Mouse (Mus musculus) gastrocnemius, postnatal 10 days (tissue): ENCODE data around the gene Cnksr3. TPM values are rescaled to one million over a fixed set of nuclear protein-coding genes. Genes with fewer than 3 reads are reported as not detected.

Experiments used
- DNase-seq: peaks from one replicate; pipeline ENCODE4 v3.0.0; 2021; ENCODE audit warnings: mixed read lengths
- long read RNA-seq, 2 experiments: library from polyadenylated mRNA; stranded (forward); transcript quantifications; one replicate each; pipeline ENCODE4 v2.0.0; 2021
- total RNA-seq, 2 experiments: library from RNA; stranded (reverse); gene quantifications; 2 replicates each; pipeline ENCODE4 v1.2.3; 2021

The Cnksr3 gene
- 1 to 10 TPM; 7.2 to 8.8 TPM for total RNA-seq
- long read RNA-seq, experiment 1, transcript Cnksr3-201 (13 exons, 3,447 nt): major isoform, 15 of 20 reads
- long read RNA-seq, experiment 1, partial matches to known transcripts: 3 of 20 reads
- long read RNA-seq, experiment 1, other reads (novel, unspliced or antisense): 2 of 20 reads
- long read RNA-seq, experiment 2, transcript Cnksr3-201 (13 exons, 3,447 nt): major isoform, 6 of 13 reads
- long read RNA-seq, experiment 2, partial matches to known transcripts: 4 of 13 reads
- long read RNA-seq, experiment 2, other reads (novel, unspliced or antisense): 3 of 13 reads

DNA sequence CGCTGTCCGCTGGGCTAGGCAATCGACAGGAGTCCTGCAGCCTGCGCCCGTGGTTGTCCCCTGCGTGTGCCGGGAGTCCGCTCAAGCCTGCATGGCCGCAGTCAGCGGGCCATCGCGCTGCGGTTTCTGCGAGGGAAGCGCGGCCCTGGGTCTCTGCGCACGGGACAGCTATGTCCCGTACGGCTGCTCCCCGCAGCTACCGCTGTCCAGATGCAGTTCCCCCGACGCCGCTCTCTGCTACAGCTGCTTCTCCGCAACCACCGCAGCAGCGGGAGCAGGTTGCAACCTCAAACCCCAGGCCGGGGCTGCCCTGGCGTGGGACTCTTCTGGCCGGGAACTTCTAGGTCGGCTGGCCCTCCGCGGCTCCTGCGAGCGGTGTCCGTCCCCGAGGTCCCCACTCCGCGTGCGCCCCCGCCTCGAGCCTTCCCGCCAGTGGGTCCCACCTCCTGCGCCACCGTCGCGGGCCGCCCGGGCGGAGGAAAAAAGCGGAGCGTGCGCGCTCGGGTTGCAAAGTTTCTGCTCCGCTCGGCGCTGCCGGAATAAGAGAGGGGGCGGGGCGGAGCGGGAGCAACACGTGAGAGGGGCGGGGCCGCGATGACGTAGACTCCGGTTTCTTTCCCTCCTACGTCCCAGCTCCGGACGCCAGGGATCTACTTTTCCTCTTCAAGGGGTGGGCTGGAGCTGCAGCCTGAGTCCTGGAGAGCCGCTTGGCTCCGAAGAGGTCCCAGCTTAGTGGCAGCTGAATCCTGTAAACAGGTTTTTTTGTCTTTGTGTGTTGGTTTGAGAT is at the start of gene Cnksr3:
Cnksr3 (minus strand) TSS at position 542 of the 787 bp plus-strand sequence.
- DNase-seq: peak; percentile 99

DNA sequence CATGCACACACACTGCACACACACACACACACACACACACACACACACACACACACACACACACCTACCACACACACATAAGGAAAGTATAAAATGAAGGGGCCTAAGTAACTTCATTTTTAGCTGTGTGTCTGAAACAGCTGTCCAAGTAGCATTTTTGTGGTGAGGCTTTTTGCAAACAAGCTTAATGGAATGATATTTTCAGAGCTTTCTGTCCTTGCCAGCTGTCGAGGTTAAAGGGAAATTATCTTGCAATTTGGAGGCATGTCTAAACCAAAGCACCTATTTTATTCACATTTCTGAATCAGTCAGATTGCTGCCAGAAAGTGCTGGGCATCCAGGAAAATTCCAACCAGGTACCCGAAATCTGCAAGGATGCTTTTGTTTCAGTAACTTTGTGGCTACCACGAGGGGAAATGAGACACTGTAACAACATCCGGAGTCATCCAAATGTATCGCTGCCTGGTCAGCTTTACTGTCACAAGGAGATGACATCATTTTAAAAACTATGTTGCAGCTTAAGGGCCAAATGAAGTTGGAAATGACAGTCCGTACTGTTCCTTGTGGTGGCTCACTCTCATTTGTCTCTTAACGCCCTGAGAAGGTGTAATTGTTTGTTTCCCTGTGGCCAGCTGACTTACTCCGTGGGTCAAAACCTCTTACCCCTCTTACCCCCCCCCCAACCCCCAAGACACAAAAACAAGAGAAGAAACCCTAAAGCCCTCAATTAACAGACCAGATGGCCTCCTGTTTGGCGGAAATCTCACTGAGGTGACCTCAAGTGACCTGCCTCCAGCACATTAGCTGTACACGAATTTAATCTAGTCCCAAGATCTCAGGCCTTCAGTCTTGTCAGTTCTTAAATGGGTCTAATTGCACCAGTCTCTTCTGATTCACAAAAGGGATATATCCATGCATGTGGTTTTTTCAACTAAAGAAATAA is 48.4 kb upstream of the Cnksr3 start:
- DNase-seq: no peak

- no peak for DNase-seq
These were observed 46.6 kb upstream of the Cnksr3 start for GRCm38 (mm10) chr10:7258607-7259006.

- no peak for DNase-seq
These were observed 38.4 kb upstream of the Cnksr3 start for GRCm38 (mm10) chr10:7250455-7250854.

DNA sequence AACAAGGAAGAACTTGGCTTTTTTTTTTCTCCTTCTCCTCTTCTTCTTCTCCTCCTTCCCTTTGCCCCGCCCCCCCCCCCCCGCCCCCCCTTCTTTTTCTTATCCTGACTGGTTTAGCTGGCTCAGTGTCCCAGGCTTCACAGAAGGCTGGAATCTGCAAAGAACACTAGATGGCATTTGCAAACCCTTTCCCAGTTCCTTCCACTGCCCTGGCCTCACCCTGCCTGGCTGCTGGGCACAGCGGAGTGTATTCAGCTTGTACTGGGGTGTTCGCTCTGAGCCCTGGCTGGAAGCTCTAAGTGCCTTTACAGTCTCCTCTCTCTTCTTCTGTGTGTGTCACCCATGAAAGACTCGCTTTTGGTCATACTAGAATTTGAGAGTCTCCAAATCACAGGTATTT is 22.6 kb upstream of the Cnksr3 start:
- DNase-seq: no peak

DNA sequence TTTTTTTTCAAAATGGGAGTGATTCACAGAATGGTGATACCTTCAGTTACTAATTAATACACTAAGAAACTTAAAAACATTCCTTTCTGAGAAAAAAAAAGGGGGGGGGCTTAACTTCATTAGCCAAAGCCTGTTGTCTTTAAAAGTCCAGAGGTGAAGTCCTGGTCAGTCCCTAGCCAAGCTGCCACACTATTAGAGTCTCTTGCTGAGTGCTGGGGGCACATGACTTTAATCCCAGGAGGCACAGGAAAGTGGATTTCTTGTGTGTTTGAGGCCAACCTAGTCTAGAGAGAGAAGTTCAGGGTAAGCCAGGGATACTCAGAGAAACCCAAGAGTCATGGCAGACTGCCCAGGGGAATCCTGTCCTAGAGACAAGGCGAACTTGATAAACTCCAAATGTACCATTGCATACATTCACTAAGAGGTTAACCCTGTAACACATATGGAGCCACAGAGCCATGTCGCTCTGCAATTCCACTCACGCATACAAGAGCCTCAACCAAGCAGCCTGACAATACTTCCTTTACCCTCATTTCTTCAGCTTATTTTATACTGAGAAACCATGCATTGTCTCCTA is 5.6 kb upstream of the Cnksr3 start:
- DNase-seq: no peak

GRCm38 (mm10) chr10:7214718-7215117 is 2.7 kb upstream of the Cnksr3 start:
- no peak for DNase-seq

- DNase-seq: no peak
These were observed 1.1 kb upstream of the Cnksr3 start for GRCm38 (mm10) chr10:7213066-7213630.

DNA sequence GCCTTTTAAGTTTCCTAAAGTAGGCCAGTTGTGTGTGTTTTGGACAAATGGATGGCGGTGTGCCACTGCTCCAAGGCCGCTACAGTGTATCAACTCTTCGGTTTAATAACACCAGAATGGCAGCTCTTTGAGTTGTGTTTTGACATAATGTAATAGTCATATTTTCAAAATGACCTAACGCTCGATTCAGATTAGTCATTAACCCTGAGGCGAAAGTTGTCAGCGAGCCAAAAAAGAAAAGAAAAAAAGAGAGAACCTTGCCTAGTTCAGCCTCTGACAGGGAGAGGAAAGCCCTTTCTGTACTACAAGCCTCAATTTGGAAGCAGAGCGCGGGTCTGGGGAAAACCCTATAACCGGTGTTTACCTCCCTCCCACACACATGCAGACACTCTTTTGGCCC is 500 bp upstream of the Cnksr3 start:
- peak; percentile 13 for DNase-seq

DNA sequence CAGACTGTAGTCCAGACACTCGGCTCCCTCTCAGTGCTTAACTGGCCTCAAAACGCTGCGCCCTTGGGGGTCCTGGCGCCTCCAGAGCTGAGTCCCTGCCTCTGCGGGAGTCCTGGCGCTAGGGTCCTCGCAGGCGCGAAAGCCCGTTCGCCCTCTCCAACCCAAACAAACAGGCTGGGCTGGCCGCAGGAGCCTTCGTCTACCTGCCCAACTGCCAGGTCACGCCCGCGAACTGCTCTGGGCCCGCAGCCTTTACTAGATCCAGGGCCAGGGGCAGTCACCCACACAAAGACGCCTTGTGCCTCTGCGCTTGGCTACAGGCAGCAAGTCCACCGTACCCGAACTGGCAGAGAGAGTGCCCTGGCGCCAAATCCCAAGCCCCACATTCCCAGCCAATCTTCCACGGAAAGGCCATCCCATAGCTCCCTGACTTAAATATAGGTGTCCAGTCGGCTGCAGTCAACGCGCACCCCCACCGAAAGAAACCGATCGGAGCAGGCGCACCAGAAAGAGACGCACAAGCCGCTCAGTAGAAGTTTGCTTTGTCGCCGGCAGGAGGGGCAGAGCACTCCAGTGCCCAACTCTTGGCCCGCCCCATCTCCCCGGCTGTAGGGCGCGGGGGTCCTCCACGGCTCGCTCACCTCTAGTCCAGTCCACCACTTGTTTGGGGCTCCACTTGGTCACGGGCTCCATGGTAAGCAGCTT is 894 bp downstream of the Cnksr3 start:
- peak; percentile 69 for DNase-seq

GRCm38 (mm10) chr10:7209691-7210455 is 2.2 kb downstream of the Cnksr3 start:
- no peak for DNase-seq

GRCm38 (mm10) chr10:7208859-7209441 is 3.1 kb downstream of the Cnksr3 start:
- DNase-seq: no peak

DNA sequence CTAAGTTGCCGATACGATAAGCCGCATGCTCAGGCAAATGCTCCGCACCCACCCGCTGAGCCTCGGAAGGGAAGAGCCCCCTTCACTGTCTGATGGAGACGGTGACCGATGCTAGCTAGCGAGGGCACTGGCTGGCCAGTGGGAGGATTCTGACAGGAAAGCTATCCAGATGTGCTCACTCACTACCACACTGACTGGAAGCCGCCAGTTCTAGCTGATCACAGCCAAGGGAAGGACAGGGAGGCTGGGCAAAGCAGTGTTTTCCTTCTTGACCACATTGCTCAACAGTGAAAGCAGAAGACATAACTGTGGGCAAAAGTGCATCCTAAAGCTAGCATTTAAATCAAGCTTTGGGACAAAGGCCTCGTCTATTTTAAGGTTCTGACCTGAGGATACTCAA is 4.7 kb downstream of the Cnksr3 start:
- DNase-seq: no peak

GRCm38 (mm10) chr10:7206571-7206970 is 5.5 kb downstream of the Cnksr3 start:
- no peak for DNase-seq

GRCm38 (mm10) chr10:7205576-7205975 is 6.5 kb downstream of the Cnksr3 start:
- no peak for DNase-seq

DNA sequence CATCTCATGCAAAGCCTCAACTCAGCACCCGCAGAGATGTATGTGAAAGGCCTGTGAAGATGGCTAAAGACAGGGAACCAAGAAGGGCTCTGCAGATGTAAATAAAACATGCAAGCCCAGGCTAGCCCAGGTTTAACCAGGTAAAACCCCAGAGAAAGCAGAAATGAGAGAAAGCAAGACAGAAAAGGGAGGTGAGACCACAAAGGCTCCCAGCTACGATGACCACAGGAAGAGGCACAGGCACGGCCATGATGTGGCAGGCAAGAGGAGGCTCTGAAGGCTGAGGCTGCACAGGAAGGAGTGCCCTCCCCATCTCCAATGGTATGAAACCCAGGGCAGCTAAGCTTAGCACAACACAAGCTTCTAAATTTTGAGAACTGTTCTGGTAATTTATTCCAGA is 7.1 kb downstream of the Cnksr3 start:
- no peak for DNase-seq

GRCm38 (mm10) chr10:7202576-7202975 is 9.5 kb downstream of the Cnksr3 start:
- no peak for DNase-seq

DNA sequence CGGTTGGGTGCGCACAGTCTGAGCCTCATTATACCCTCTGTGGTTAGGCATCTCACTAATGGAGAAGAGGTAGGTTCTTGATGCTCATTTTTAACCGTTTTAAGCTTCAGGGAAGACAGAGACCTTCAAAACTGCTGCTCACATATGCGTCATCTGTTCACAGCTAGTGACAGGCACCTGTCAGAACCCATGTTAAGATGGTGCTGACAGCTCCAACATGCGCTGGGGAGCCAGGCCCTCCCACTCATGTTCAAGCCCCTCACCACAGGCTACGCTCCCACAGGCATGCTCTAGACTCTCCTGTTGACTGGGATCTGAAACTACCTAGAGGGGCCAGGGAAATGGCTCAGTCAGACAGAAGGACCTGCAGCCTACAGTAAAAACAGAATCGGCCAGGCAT is 11.4 kb downstream of the Cnksr3 start:
- no peak for DNase-seq

DNA sequence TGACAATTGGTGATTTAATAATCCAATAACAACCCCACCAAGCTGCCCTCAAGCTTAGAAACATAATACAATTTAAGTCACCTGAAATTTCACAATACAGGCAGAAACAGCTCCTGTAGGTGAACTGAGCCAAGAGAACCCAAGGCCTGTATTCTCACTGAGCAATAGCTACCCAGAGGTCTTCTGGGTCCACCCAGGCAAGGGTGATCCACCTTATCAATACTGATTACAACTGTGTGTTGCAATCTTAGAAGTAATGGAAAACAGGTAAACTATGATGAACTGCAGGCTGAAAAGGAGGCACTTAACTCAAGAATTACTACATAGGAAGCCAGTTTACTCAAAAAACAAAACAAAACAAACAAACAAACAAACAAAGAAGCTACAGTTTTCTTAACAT is 13.8 kb downstream of the Cnksr3 start:
- no peak for DNase-seq

DNA sequence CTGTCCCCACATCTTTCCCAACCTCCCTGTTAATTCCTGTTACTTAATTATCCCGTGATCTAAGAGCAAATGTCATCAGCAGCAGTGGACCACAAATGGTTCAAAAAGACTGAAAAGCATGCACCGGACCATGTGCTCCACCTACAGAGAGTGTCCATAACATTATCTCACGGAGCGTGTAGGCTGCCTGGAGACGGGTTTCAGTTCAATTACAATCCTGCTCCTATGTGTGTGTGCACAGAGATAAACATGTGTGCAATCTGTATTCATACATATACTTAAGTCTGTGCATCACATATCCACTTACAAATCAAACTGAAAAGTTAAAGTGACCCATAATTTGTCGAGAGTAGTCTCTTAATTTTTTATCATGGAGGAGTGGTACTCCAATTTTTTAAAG is 14.3 kb downstream of the Cnksr3 start:
- no peak for DNase-seq
